Mouse (Mus musculus) skeletal muscle tissue, adult 2 months (tissue): ENCODE results near the gene Knl1.
A peak's percentile ranks its signal among the peaks of the same experiment; 100 is the strongest.

Source experiments
- DNase-seq: peaks from one replicate; pipeline ENCODE4 v3.0.0-alpha.2; 2012; ENCODE audit warnings: low read depth, low spot score

Gene Knl1

DNA sequence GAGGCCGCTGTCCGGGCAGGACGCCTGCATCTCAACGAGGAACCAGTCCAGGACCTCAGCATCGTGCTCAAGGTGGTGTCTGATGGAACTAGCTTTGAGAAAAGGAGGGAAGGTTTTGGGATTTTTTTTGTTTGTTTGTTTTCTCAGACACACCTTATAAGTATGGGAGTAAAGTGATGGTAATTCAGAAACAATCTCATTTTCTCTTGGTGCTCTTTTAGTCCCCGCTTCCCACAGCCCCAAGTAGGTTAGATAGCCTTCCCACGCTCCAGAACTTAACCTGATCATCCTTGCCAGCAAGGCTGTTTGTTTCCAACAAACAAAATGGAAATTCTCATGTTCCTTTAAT is 11.5 kb upstream of the Knl1 start:
- no peak for DNase-seq

- DNase-seq = no peak
Measured at GRCm38 (mm10) chr2:119040882-119041281, 6.0 kb upstream of the Knl1 start.

GRCm38 (mm10) chr2:119045163-119045562 is 1.8 kb upstream of the Knl1 start:
- DNase-seq = no peak

GRCm38 (mm10) chr2:119047849-119048248 is 930 bp downstream of the Knl1 start:
- DNase-seq = no peak

DNA sequence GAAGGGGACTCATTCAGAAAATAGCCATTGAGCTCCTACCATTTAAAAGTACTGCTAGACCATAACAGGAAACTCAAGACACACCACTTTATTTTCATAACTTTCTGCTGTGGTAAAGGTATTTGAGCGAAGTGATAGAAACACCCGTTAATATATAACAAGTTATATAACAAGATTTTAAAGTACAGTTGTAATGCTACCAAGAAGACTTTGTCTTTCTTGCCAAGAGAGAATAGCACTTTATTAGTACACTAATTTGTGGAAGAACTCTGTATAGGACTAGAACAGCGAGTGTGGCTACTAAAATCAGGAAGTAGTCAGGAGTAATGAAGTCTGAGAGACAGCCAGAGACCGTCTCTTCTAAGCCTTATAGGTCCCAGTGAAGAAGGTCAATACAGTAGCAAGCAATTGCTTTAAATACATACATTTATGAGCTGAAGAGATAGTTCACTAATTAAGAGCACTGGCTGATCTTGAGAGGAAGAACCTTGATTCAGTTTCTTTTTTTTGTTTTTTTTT is 3.3 kb downstream of the Knl1 start:
- no peak for DNase-seq

- no peak for DNase-seq
Measured at GRCm38 (mm10) chr2:119060139-119060538, 13.2 kb downstream of the Knl1 start.

GRCm38 (mm10) chr2:119072397-119072796 is 25.5 kb downstream of the Knl1 start:
- no peak for DNase-seq

DNA sequence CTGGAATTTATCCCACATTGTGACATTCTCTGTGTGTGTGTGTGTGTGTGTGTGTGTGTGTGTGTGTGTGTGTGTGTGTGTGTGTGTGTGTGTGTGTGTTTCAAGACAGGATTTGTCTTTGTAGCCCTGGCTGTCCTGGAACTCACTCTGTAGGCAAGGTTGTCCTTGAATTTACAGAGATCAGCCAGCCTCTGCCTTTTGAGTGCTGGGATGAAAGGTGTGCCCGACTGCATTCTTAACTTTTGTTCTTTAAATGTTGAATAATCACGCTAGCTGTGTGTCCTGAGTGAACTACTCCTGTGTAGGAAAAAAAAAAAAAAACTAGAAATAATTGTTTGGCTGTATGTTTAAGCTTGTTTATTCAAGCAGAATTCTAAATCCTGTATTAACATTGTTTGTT is 39.2 kb downstream of the Knl1 start:
- no peak for DNase-seq

GRCm38 (mm10) chr2:119101552-119101951 is 54.6 kb downstream of the Knl1 start:
- no peak for DNase-seq

DNA sequence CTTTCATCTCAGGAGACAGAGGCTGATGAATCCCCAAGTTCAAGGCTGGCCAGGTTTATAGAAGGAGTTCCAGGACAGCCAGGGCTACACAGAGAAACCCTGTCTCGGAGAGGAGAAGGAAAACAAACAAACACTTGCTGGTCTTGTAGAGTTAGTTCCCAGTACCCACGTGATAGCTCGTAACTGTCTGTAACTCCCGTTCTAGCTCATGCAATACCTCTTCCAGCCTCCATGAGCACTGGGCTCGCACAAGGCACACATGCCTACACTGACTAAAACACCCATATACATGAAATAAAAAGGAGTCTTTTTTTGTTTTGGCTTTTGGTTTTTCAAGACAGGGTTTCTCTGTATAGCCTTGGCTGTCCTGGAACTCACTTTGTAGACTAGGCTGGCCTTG is 59.7 kb downstream of the Knl1 start:
- DNase-seq = no peak

GRCm38 (mm10) chr2:119108554-119108953 is 61.6 kb downstream of the Knl1 start:
- no peak for DNase-seq

DNA sequence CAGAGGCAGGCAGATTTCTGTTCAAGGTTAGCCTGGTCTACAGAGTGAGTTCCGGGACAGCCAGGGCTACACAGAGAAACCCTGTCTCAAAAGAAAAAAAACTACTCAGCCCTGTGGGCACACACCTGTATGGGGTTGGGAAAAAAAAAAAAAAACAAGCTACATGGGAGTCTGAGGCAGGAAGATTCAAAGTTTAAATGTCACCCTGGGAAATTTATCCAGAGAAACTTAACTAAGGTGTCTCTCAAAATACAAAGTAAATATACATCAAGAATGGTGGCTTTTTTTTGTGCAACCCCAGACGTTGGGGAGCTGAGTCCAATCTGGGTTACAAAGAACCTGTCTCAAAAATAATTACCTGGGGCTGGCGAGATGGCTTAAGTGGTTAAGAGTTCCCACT is 64.1 kb downstream of the Knl1 start:
- no peak for DNase-seq

DNA sequence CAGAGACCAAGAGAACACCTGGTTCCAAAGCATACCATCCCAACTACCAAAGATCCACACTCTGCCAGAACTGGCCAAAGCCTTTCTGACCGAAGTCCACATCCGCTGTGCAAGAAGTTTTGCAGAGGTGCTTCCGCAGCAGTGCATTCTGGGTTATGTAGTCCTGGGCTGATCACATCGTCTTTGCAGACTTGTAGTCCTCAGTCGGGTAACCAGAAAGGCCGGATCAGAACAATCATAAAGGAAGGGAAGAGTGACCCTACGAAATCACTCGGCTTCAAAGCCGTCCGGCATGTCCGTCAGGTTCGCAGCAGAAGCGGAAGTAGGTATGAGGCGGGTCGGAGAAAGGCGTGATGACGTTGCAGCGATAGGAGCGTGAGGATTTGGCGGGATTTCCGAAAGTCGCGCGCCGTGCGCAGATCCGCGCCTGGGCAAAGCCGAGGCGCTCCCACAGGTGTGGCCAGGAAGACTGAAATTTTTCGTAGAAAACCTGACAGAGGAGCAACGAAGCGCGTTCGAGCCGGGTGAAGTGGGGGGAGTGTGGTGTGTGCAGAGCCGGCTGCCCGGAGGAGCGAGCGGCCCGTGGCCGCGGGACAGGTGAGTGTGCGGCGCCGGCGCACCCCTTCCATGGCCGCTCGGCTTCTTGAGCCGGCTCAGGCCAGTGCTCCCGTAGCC is 65.7 kb downstream of the Knl1 start, which contains the start of gene Rad51:
Gene Rad51, plus strand, starts transcription at position 356 of the 675 bp plus-strand sequence.
- DNase-seq = peak; percentile 71

DNA sequence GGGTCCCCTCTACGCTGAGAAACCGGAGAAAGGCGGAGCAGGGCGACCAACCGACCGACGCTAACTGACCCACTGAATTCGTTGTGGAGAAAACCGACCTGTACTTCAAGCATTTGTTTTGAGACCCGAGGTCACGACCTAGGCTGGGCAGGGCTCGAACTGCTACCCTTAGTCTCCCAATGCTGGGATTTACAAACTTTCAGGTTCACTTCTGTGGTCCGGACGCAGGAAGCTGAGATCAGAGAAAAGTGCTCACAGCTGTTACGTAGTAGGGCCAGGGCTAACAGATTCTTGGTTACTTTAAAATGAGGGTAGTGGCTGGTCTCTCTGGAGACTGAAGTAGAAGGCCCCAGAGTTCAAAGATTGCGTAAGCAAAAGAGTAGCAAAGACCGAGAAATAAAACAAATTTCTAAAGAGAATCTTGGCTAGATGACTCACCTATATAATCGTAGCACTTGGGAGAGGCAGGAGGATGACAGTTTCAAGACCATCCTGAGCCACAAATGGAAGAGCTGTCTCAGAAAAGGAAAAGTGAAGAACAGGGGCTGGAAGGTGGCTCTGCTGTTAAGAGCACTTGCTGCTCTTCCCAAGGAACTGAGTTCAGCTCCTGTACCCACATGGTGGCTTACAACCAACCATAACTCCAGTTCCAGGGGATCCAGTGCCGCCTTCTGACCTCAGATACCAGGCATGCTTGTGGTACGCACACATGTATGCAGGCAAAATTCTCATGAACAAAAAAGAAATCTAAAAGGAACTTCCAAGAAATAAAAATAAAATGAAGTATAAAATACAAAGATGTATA is 66.4 kb downstream of the Knl1 start:
- DNase-seq = no peak

GRCm38 (mm10) chr2:119136346-119136898 is 89.5 kb downstream of the Knl1 start:
- DNase-seq = no peak

DNA sequence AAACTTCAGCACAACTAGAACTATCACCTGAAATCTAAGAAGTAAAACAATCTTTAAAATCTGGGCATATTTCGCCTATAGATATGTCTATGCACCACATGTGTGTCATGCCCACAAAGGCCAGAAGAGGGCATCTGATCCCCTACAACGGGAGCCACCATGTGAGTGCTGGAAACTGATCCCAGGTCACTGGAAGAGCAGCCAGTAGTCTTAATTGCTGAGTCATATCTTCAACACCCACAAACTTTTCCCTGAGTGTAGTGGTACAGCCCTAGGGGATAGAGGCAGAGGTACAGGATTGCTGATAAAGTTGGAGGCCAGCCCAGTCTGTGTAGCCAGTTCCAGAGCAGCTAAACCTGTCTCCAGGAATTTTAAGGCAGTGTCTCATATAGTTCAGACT is 98.3 kb downstream of the Knl1 start:
- no peak for DNase-seq

DNA sequence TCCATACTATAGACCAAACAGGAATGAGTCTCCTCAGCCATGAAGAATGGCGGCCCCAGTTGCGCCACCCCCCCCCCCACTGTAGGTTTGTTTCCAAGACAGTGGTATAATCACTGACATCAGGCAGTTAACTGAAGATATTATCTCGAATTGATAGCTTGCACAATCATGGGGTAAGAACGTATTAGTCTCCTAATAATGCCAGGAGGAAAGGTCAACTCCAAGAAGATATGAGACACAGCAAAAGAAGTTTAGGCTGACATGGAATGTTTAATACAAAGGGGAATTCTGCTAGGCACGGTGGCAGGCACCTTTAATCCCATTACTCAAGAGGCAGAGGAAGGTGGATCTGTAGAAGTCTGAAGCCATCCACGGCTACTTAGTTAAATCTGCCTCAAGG is 99.5 kb downstream of the Knl1 start:
- no peak for DNase-seq

GRCm38 (mm10) chr2:119147160-119147678 is 100.3 kb downstream of the Knl1 start:
- no peak for DNase-seq

- no peak for DNase-seq
Measured at GRCm38 (mm10) chr2:119147775-119148174, 100.9 kb downstream of the Knl1 start.

GRCm38 (mm10) chr2:119152255-119152654 is 105.3 kb downstream of the Knl1 start:
- no peak for DNase-seq

- no peak for DNase-seq
Measured at GRCm38 (mm10) chr2:119154683-119155082, 107.8 kb downstream of the Knl1 start.
